Mouse (Mus musculus): ENCODE data around the gene Jph2.
"Not testable (repeated sequence)": the region's sequence is repeated elsewhere in the genome, so short reads cannot be mapped to it uniquely, and the experiment has no call there.

Jph2 gene

DNA sequence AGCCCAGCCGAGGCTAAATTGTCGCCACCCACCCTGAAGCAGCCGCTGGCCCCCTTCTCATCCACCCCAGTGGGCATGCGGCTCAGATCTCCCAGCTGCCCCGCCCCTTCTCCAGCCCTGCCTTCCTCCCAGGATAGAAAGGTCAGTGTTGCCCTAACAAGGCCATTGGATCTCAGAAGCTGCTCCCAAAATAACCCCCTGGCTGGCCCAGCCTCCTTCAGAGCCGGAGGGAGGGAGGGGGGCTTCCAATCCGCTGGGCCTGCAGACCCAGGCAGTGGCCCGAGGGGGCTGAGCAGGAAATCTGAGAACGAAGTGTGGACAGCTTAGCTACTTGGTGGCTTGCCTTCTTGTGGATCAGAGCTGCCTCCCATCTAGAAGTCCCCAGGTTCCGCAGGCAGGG, at the start of gene Jph2:
Gene Jph2 (minus strand): TSS at position 89 of the 400 bp plus-strand sequence.
- no peak for DNase-seq

- no peak for DNase-seq
Measured at GRCm38 (mm10) chr2:163447375-163447774, 49.6 kb upstream of the Jph2 start.

- no peak for DNase-seq
Measured at GRCm38 (mm10) chr2:163444017-163444416, 46.2 kb upstream of the Jph2 start.

DNA sequence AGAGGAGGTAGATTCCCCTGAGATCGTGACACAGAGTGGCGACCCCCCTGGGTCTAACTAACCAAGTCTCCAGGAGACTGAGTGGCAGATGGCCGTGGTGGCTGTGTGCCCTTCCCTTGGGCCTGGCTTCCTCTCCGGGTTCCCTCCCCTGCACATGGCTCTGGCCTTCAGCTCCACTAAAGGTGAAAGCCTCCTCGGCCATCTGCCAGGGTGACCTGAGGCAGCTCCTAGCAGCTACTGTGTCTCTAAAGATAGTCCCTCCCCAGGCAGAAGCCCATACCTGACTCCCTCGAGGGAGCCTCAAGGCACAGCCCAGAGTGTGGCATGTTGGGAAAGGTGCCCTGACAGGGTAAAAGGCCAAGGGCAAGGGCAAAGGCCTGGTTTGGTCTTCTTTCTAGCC, 45.8 kb upstream of the Jph2 start:
- no peak for DNase-seq

GRCm38 (mm10) chr2:163439488-163439887, 41.7 kb upstream of the Jph2 start:
- no peak for DNase-seq

- DNase-seq, result peak; percentile 50
Measured at GRCm38 (mm10) chr2:163438619-163439451, 41.0 kb upstream of the Jph2 start.

GRCm38 (mm10) chr2:163438246-163438618, 40.4 kb upstream of the Jph2 start, which contains the start of gene Gdap1l1:
Gene Gdap1l1 (plus strand): TSS chr2:163438476.
- DNase-seq, result no peak

DNA sequence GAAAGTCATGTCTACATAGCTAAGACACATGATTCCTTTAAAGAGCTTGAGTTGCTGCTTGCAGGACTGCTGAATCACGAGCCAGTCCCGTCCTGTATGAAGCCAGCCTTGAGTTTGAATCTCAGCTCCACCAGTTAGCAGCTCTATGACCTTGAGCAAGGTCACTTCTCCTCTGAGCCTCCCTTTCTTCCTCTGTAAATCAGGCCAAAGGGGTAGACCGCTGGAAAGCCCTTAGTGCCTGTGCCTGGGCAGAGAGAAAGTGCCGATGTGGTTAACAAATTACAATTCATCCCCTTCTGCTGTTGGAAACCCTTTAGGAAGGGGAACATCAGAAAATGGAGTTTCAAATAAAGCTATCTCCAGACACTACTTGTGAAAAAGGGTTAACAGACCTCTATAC, 40.0 kb upstream of the Jph2 start:
- no peak for DNase-seq

DNA sequence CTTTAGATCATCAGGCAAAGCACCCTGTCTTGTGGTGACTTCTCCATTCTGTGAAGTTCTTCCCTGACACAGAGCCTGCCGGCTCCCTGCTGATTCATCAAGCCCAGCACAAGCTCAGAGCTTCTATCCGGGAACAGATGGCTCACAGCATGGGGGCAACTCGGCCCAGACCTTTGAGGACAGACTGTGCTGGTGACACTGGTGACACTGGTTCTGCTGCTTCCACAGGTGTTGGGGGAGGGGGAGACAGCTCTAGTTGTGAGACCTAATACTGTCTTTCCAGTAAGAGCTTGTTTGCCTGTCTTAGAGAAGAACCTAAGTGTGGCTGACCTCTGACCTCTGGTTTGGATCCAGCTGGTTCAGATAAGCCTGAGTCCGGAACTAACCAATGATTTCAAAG, 36.2 kb upstream of the Jph2 start:
- DNase-seq, result no peak

GRCm38 (mm10) chr2:163431289-163431688, 33.5 kb upstream of the Jph2 start:
- no peak for DNase-seq

DNA sequence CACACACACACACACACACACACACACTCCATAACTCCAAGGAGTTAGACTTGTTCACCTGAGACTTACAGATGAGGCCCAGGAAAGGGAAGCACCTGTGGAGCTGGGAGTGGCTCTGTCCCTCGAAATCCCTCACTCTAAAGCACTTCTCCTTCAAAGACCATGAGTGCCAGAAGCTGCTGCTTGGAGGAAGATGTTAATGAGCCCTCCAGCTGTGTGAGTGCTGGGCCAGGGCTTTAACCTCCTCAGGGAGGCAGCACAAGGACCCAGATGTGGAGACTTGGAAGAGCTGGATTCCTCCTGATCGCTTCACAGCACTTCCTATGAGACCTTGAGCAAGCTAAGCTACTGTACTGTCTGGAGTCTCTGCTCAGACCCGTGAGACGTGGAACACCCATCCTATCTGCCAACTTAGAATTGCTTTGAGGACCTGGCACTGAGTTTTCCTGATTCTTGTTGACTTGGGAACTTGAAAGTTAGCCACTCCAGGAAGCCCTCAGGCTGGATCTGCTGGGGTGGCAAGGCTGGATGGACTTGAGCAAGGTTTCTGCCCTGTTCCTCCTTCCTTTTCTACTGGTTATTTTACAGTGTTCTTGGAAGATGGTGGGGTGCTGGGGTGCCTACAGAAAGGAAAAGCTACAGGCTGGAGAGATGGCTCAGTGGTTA, 30.7 kb upstream of the Jph2 start:
- DNase-seq, result no peak

GRCm38 (mm10) chr2:163424597-163424996, 26.8 kb upstream of the Jph2 start, which contains the start of gene Oser1:
Gene Oser1 (minus strand): TSS chr2:163424697.
- no peak for DNase-seq

DNA sequence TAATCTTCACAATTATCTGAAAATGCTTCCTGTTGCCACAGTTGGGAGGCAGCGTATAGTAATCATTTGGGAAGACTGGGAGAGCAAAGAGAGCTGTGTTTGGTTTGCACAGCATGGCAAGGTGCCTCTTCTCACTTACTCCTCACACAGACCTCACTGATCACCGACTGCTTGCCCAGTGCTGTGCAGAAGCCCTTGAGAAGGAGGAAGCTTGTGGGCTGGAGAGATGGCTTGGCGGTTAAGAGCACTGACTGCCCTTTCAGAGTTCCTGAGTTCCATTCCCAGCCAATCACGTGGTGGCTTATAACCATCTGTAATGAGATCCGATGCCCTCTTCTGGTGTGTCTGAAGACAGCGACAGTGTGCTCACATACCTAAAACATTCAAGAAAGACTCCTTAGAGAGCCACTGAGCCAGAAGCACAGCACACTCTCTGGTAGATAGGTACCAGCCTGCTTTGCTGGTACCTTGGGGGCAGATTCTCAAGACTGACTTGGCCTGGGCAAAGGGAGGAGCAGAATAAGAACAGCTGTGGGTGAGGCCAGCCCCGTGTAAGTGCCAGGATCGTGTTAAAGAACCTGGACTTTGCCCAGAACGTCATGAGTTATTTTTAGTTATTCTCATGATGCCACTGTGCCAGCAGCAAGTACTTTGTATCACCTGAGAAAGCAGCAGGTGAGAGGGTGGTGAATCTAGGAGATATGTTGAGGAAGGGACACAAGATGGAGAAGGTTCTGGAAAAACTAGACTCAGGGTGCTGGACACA, 25.3 kb upstream of the Jph2 start:
- no peak for DNase-seq

DNA sequence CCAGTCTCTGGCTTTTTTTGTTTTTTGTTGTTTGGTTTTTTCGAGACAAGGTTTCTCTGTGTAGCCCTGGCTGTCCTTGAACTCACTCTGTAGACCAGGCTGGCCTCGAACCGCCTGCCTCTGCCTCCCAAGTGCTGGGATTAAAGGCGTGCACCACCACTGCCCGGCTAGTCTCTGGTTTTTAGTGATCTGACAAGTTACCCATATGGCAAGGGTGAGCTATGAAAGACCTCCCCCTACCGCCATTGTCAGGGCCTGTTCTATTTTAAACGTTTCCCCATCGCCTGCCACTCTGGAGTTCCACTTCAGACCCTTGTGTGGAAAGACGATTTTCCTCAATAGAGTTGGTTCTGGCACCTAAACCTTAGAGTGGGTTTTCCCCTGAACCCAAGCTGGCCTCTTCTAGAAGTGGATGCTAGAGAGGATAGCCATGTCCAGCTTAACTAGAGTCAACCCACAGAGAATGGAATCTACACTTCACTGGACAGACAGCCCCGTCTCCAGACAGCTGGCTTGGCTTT, 22.6 kb upstream of the Jph2 start:
- peak; percentile 20 for DNase-seq

DNA sequence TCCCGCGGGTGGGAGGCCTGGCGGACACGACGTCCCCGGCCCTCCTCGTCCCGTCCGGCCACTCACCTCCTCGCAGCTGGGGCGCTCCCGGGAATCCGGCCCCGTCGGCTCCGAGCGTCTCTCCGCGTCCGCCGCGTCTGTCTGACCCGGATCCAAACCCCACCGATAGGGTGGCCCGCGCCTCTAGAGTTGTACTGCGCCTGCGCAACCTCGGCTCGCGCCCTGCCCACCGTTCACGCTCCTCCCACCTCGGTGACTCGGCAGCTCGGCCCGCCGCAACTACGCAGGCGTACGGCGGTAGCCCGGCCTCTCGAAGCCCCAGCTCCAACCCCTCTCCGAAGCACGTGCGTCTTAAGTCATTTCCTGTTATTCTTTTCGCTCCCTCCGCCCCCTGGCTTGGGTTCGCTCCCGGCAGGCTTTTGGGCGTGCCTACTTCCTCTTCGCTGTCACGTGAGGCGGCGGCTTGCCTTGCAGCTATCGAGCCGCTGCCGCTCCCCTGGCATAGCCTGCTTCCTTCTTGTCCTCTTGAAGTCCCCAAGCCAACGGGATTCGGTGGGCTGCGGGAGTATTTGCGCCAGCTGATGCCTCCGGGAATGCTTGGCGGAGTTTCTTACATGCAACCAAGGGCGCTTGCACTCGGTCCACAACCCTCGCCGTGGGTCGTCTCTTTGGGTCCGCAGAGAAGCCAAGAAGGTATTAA, 21.7 kb upstream of the Jph2 start:
- DNase-seq, result peak; percentile 99

- no peak for DNase-seq
Measured at GRCm38 (mm10) chr2:163418841-163419345, 21.1 kb upstream of the Jph2 start.

DNA sequence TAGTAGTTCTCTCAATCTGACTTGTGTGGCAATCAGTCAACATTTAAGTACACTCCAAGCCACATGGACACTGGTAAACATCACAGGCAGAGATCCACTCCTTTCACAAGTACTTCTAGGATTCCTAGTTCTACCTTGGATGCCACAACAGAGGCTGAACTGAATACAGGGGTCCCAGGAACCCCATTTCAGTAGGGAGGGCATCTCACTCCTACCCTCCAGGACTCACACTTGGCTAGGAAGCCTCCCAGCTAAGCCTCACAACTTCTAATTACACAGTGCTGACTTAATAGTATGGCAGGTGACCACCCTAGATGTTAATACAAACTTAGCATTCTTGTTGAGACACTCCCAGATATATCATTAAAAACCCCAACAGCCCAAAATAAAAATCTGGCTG, 20.0 kb upstream of the Jph2 start:
- no peak for DNase-seq

DNA sequence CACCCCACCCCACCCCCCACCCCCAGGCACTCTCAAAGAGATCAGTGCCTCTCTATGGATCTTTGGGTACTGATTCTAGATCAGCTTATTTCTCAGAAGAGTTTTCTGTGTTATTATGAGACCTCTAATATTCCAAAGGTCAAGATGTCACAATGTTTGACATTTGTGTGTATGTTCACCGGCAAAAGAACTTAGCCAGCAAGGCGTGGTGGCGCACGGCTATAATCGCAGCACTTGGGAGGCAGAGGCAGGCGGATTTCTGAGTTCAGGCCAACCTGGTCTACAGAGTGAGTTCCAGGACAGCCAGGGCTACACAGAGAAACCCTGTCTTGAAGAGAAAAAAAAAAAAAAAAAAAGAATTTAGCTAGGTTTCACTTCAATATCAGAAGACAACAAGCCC, 19.2 kb upstream of the Jph2 start:
- no peak for DNase-seq

DNA sequence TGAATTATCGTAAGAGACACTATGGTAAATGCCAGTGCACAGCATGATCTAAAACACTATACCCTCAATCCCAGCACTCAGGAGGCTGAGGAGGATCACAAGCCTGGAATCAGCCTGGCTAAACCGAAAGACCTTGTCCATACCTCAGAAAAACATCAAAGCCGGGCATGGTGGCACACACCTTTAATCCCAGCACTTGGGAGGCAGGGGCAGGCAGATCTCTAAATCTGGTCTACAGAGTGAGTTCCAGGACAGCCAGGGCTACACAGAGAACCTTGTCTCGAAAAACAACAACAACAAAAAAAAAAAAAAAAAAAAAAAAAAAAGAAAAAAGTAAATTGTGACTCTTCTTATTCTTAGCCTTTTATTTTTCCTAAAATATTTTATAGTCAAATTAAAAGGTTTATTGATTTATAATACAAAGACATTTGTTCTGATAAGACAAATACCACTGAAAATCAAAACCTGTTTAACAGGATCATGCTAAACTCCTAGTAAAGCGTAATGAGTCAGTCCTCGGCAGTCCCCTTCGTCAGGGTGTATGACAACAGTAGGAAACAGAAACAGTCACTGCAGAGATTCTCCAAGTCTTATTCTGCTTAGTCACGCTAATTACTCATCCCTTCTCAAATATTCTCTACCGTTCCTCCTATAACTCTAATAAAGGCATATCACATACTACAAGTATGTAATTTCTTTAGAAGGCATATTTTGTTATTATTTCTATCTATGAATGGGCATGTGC, 15.2 kb upstream of the Jph2 start:
- no peak for DNase-seq

DNA sequence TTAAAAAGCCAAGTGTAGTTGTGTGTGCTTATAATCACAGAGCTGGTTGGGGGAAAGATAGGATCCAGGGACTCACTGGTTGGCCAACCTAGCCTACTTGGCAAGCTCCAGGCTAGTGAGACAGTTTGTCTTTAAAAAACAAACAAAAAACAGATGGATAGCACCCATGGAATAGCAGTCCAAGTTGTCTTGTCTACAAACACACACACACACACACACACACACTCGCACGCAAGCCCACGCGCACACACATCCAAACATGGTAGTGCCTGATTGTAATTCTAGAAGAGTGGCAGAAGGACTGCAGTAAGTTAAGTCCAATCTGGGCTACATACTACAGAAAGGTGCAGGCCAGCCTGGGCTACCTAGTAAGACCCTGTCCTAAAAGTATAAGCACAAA, 14.6 kb upstream of the Jph2 start:
- no peak for DNase-seq

- no peak for DNase-seq
Measured at GRCm38 (mm10) chr2:163411840-163412239, 14.0 kb upstream of the Jph2 start.

DNA sequence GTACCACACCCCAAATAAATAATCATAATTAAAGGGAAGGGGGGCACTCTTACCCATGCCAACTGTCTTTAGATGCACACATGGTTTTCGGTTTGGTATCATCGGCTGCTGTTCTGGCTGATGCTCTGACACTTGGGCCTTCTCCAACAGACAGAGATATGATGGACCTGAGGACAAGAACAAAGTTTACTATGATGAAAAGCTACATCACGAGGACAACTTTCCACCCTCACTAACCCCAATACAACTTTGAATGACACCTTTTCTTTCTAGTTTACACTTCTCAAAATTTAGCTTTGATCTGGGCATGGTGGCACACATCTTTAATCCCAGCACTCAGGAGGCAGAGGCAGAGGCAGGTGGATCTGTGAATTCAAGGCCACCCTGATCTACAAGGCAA, 13.6 kb upstream of the Jph2 start:
- DNase-seq, result not testable (repeated sequence)
